Mouse (Mus musculus): Measurements from ENCODE around the gene Cyp2t4. TPM values are rescaled to one million over a fixed set of nuclear protein-coding genes. Genes with fewer than 3 reads are reported as not detected.

Cyp2t4 gene
- polyA plus RNA-seq, 1 experiment from 2014 or later: not detected

GRCm38 (mm10) chr7:27179217-27179918 is 25.9 kb downstream of the Cyp2t4 start:
- ATAC-seq (replicated peaks; ENCODE audit: insufficient number of reproducible peaks, low FRiP score, low TSS enrichment, low read depth): 0 out of 2 replicates have a peak, but pooled peaks have one; percentile 0

GRCm38 (mm10) chr7:27180036-27180435 is 26.5 kb downstream of the Cyp2t4 start:
- no peak overlapping the region for H3K4me3 ChIP-seq (ENCODE audit: low read depth, low read length)
- H3K9me3 ChIP-seq (replicated peaks; ENCODE audit: control insufficient read depth, low read length): no peaks in the 10 kb centered on the region
- no peaks in the 10 kb centered on the region for H3K4me1 ChIP-seq (ENCODE audit: control insufficient read depth, insufficient read depth, low read length)
- H3K36me3 ChIP-seq (replicated peaks; ENCODE audit: control insufficient read depth, insufficient read depth, low read depth, low read length): peaks cover 3% of the 10 kb centered on the region; the same call in 1 of the 2 replicates
- 89% methylated on average over 5 of the region's 5 CpGs for WGBS
- DNase-seq (ENCODE audit: low spot score) (no peak), ATAC-seq (replicated peaks; ENCODE audit: insufficient number of reproducible peaks, low FRiP score, low TSS enrichment, low read depth) (no peak)
- no peak overlapping the region for H3K4me2 ChIP-seq (ENCODE audit: low read depth, low read length)
- no peaks in the 10 kb centered on the region for H3K27me3 ChIP-seq (ENCODE audit: control insufficient read depth, insufficient read depth, low read length)
- no peak overlapping the region for H3K9ac ChIP-seq (replicated peaks; ENCODE audit: low read length)
- no peak overlapping the region for H3K27ac ChIP-seq (replicated peaks; ENCODE audit: low read depth, low read length)

More at GRCm38 (mm10) chr7:27179217-27179918, 25.9 kb downstream of the Cyp2t4 start:
- Histone ChIP-seq H3K9me3 (replicated peaks; ENCODE audit: control insufficient read depth, low read length) (no peaks in the 10 kb centered on the region), H3K27ac (replicated peaks; ENCODE audit: low read depth, low read length) (peak overlapping the region; percentile 5; the same call in 1 of the 2 replicates), H3K9ac (replicated peaks; ENCODE audit: low read length) (peak overlapping the region; percentile 14; the same call in 1 of the 2 replicates), H3K36me3 (replicated peaks; ENCODE audit: control insufficient read depth, insufficient read depth, low read depth, low read length) (no peaks in the 10 kb centered on the region), H3K4me1 (ENCODE audit: control insufficient read depth, insufficient read depth, low read length) (no peaks in the 10 kb centered on the region), H3K4me3 (ENCODE audit: low read depth, low read length) (peak overlapping the region; percentile 69), H3K4me2 (ENCODE audit: low read depth, low read length) (peak overlapping the region; percentile 32), H3K27me3 (ENCODE audit: control insufficient read depth, insufficient read depth, low read length) (no peaks in the 10 kb centered on the region)
- WGBS: 46% methylated on average over 16 of the region's 16 CpGs
- no peak for DNase-seq (ENCODE audit: low spot score)

DNA sequence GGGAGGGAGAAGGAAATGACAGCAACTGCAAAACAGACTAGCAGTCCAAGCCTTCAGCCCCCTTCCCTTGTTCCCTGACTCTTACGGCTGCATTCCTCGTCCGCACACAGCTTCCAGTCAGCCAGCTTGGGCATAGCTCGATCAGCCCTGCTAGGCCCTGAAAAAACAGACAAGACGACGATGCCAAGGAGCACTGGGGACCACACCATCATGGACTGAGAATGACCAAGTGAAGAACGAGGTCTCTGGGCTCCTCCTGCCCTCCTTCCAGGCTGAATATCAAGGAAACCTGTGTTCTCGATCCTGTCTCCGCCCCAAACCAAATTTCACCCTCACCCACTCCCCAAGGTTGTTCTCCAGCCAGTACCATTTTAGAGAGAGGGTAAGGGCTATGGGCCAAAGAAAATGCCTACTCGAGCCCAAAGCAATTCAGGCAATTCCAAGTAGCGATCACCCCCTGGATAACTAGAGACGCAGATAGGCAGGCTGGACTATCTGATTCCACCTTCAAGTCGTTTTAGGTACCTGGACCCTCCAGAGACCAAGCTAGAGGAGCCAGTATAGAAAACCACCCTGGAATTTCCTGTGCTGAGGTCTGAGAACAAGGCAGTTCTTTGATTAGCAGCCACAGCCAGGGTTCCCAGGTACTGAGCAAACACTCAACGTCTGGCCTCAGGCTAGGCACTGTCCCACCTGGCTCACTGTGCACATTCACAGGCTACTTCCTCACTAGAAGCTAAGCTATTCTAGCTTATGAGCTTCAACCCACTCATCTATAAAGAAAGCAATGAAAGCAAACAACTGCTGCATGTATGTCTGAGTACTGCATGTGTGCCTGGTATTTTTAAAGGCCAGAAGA is 27.6 kb downstream of the Cyp2t4 start, which contains the start of the genes Gm21983 and Mia:
Gene Gm21983 (minus strand): TSS at position 250 of the 859 bp plus-strand sequence.
Gene Mia (minus strand): TSS at position 321 of the 859 bp plus-strand sequence.
- Histone ChIP-seq H3K27me3 (ENCODE audit: control insufficient read depth, insufficient read depth, low read length) (no peaks in the 10 kb centered on the region), H3K4me1 (ENCODE audit: control insufficient read depth, insufficient read depth, low read length) (no peaks in the 10 kb centered on the region), H3K4me2 (ENCODE audit: low read depth, low read length) (no peak within 1 kb of the TSS), H3K9me3 (replicated peaks; ENCODE audit: control insufficient read depth, low read length) (no peaks in the 10 kb centered on the region), H3K4me3 (ENCODE audit: low read depth, low read length) (no peak within 1 kb of the TSS), H3K36me3 (replicated peaks; ENCODE audit: control insufficient read depth, insufficient read depth, low read depth, low read length) (peaks cover 11% of the 10 kb centered on the region), H3K9ac (replicated peaks; ENCODE audit: low read length) (no peak within 1 kb of the TSS), H3K27ac (replicated peaks; ENCODE audit: low read depth, low read length) (no peak within 1 kb of the TSS)
- ATAC-seq (replicated peaks; ENCODE audit: insufficient number of reproducible peaks, low FRiP score, low TSS enrichment, low read depth) (no peak), DNase-seq (ENCODE audit: low spot score) (no peak)
- 70% methylated on average over 14 of the region's 14 CpGs for whole genome bisulfite sequencing

DNA sequence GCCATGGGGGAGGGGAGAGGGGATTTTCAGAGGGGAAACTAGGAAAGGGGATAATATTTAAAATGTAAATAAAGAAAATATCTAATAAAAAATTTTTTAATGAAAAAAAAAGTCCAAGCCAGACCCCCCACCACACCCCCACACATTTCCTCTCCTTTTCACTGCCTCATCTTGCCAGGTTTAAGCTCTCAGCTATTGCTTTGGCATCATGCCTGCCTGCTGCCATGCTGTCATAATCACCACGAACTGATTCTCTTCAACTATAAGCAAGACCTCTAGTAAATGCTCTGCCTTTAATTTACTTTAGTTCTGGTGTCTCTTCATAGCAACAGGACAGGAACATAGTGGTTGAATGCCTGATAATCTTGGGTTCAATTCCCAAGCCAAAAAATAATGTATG is 29.0 kb downstream of the Cyp2t4 start:
- ATAC-seq (replicated peaks; ENCODE audit: insufficient number of reproducible peaks, low FRiP score, low TSS enrichment, low read depth): no peak

DNA sequence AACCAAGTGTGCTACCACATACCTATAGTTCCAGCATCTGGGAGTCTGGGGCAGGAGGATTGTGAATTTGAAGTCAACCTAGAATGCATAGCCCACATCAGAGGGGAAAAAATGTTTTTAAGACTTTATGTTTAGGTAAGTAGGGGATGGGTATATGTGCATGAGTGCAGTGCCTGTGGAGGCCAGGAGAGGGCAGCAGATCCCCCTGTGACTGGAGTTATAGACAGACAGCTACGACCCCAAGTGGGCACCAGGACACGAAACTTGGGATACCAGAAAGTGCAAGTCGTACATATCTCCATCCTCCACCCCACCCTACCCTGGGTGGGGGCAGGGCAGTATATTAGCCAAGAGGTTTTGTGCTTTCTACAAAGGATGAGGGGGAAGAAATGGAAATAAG is 31.4 kb downstream of the Cyp2t4 start:
- Histone ChIP-seq H3K9me3 (replicated peaks; ENCODE audit: control insufficient read depth, low read length) (no peaks in the 10 kb centered on the region), H3K36me3 (replicated peaks; ENCODE audit: control insufficient read depth, insufficient read depth, low read depth, low read length) (peaks cover 18% of the 10 kb centered on the region), H3K27ac (replicated peaks; ENCODE audit: low read depth, low read length) (no peak overlapping the region), H3K27me3 (ENCODE audit: control insufficient read depth, insufficient read depth, low read length) (no peaks in the 10 kb centered on the region), H3K9ac (replicated peaks; ENCODE audit: low read length) (no peak overlapping the region), H3K4me3 (ENCODE audit: low read depth, low read length) (no peak overlapping the region), H3K4me1 (ENCODE audit: control insufficient read depth, insufficient read depth, low read length) (no peaks in the 10 kb centered on the region), H3K4me2 (ENCODE audit: low read depth, low read length) (no peak overlapping the region)
- ATAC-seq (replicated peaks; ENCODE audit: insufficient number of reproducible peaks, low FRiP score, low TSS enrichment, low read depth) (no peak), DNase-seq (ENCODE audit: low spot score) (peak; percentile 54)
- 70% methylated on average over 3 of the region's 3 CpGs for WGBS

More for the DNA sequence above, 29.0 kb downstream of the Cyp2t4 start:
- Histone ChIP-seq H3K9me3 (replicated peaks; ENCODE audit: control insufficient read depth, low read length) (no peaks in the 10 kb centered on the region), H3K4me1 (ENCODE audit: control insufficient read depth, insufficient read depth, low read length) (no peaks in the 10 kb centered on the region), H3K27me3 (ENCODE audit: control insufficient read depth, insufficient read depth, low read length) (no peaks in the 10 kb centered on the region), H3K9ac (replicated peaks; ENCODE audit: low read length) (no peak overlapping the region), H3K4me3 (ENCODE audit: low read depth, low read length) (no peak overlapping the region), H3K4me2 (ENCODE audit: low read depth, low read length) (no peak overlapping the region), H3K27ac (replicated peaks; ENCODE audit: low read depth, low read length) (no peak overlapping the region), H3K36me3 (replicated peaks; ENCODE audit: control insufficient read depth, insufficient read depth, low read depth, low read length) (peaks cover 11% of the 10 kb centered on the region)
- WGBS: 82% methylated on average over 1 of the region's 1 CpGs
- DNase-seq (ENCODE audit: low spot score): no peak

DNA sequence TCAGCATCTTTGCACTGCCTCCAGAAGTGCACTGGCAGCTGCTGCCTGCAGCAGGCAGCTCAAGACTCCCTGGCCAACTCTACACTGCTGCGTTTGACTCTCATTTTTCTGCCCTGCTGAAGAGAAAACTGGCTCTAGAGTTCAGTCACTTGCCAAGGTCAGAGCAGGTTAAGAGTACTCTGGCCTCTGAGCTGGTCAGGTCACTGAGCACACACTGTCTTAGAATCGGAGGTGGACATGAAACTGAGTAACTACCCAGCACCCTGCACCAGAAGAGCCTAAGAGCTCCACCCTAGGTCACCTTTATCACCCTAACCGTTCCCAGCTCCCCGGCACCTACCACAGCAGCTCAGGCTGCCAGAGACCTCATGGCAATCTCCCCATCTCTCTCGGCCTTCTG is 32.5 kb downstream of the Cyp2t4 start:
- Histone ChIP-seq H3K4me1 (ENCODE audit: control insufficient read depth, insufficient read depth, low read length) (no peaks in the 10 kb centered on the region), H3K36me3 (replicated peaks; ENCODE audit: control insufficient read depth, insufficient read depth, low read depth, low read length) (peaks cover 21% of the 10 kb centered on the region), H3K4me2 (ENCODE audit: low read depth, low read length) (no peak overlapping the region), H3K4me3 (ENCODE audit: low read depth, low read length) (no peak overlapping the region), H3K27ac (replicated peaks; ENCODE audit: low read depth, low read length) (no peak overlapping the region), H3K9me3 (replicated peaks; ENCODE audit: control insufficient read depth, low read length) (no peaks in the 10 kb centered on the region), H3K9ac (replicated peaks; ENCODE audit: low read length) (no peak overlapping the region), H3K27me3 (ENCODE audit: control insufficient read depth, insufficient read depth, low read length) (no peaks in the 10 kb centered on the region)
- ATAC-seq (replicated peaks; ENCODE audit: insufficient number of reproducible peaks, low FRiP score, low TSS enrichment, low read depth) (no peak), DNase-seq (ENCODE audit: low spot score) (no peak)
- WGBS: 90% methylated on average over 5 of the region's 5 CpGs

- Histone ChIP-seq H3K9me3 (replicated peaks; ENCODE audit: control insufficient read depth, low read length) (no peaks in the 10 kb centered on the region), H3K4me1 (ENCODE audit: control insufficient read depth, insufficient read depth, low read length) (0 out of 2 replicates have a peak, but pooled peaks cover 3% of the 10 kb centered on the region), H3K36me3 (replicated peaks; ENCODE audit: control insufficient read depth, insufficient read depth, low read depth, low read length) (peaks cover 42% of the 10 kb centered on the region), H3K27ac (replicated peaks; ENCODE audit: low read depth, low read length) (no peak overlapping the region), H3K9ac (replicated peaks; ENCODE audit: low read length) (no peak overlapping the region), H3K27me3 (ENCODE audit: control insufficient read depth, insufficient read depth, low read length) (no peaks in the 10 kb centered on the region), H3K4me2 (ENCODE audit: low read depth, low read length) (no peak overlapping the region), H3K4me3 (ENCODE audit: low read depth, low read length) (no peak overlapping the region)
- DNase-seq (ENCODE audit: low spot score) (no peak), ATAC-seq (replicated peaks; ENCODE audit: insufficient number of reproducible peaks, low FRiP score, low TSS enrichment, low read depth) (no peak)
- WGBS: 95% methylated on average over 10 of the region's 10 CpGs
Observed at GRCm38 (mm10) chr7:27189271-27189931, 35.9 kb downstream of the Cyp2t4 start.
